Mouse (Mus musculus) heart, postnatal 14 days (tissue): ENCODE data around the gene Gtf2f1. TPM values are rescaled to one million over a fixed set of nuclear protein-coding genes. Genes with fewer than 3 reads are reported as not detected.
"Not testable (repeated sequence)": the region's sequence is repeated elsewhere in the genome, so short reads cannot be mapped to it uniquely, and the experiment has no call there.

Source experiments
- DNase-seq, 2 experiments: peaks; one replicate each; pipeline ENCODE4 v3.0.0; 2021 to 2022
- intact Hi-C: fragments of 180-260 bp; cut with DNase I; formaldehyde crosslinking; loops from one replicate; pipeline ENCODE4 v1.15.1; 2025
- long read RNA-seq, 2 experiments: library from polyadenylated mRNA; stranded (forward); transcript quantifications; one replicate each; pipeline ENCODE4 v2.0.0; 2021
- total RNA-seq, 2 experiments: library from RNA; stranded (reverse); gene quantifications; 2 replicates each; pipeline ENCODE4 v1.2.3; 2021

Gene Gtf2f1
- total RNA-seq: 10 to 100 TPM; 22.0 to 23.6 TPM
- long read RNA-seq, experiment 1, transcript Gtf2f1-201 (13 exons, 1,717 nt): major isoform, 49 of 53 reads
- long read RNA-seq, experiment 1, partial matches to known transcripts: 1 of 53 reads
- long read RNA-seq, experiment 1, other reads (novel, unspliced or antisense): 3 of 53 reads
- long read RNA-seq, experiment 2, transcript Gtf2f1-201 (13 exons, 1,717 nt): major isoform, 46 of 48 reads
- long read RNA-seq, experiment 2, partial matches to known transcripts: 0 of 48 reads
- long read RNA-seq, experiment 2, other reads (novel, unspliced or antisense): 2 of 48 reads

GRCm38 (mm10) chr17:57011236-57012141, at the start of gene Gtf2f1, which contains the start of gene Gm17949:
Gene Gtf2f1 (minus strand): TSS chr17:57011288.
Gene Gm17949 (plus strand): TSS chr17:57011469.
- DNase-seq: peak; percentile 90 to 92
- intact Hi-C loops: loop anchor here (1.0 to 5.0 kb wide), 3 partner anchors 19 to 236 kb away; partner anchors contain the start of genes Clpp, Gpr108 and Trip10

- intact Hi-C loops: loop anchor here (5.0 kb wide), 1 partner anchor 37 kb away; no protein-coding TSS in a partner anchor
- DNase-seq: peak; percentile 92 to 95
Measured at GRCm38 (mm10) chr17:57060231-57060801, 49.2 kb upstream of the Gtf2f1 start.

- intact Hi-C loops: loop anchor here (5.0 to 10.0 kb wide), 2 partner anchors 62 to 235 kb away; partner anchors contain the start of gene Alkbh7
- peak; percentile 72 to 76 for DNase-seq
Measured at GRCm38 (mm10) chr17:57059486-57059977, 48.4 kb upstream of the Gtf2f1 start, which contains the start of gene Slc25a23. Gene Slc25a23 (minus strand): TSS chr17:57059863.

- peak; percentile 45 to 65 for DNase-seq
- intact Hi-C loops: loop anchor here (5.0 to 10.0 kb wide), 2 partner anchors 62 to 234 kb away; partner anchors contain the start of gene Alkbh7
Measured at GRCm38 (mm10) chr17:57058891-57059485, 47.9 kb upstream of the Gtf2f1 start, which contains the start of gene Crb3. Gene Crb3 (plus strand): TSS chr17:57059105.

GRCm38 (mm10) chr17:57056246-57056645, 45.2 kb upstream of the Gtf2f1 start:
- intact Hi-C loops: loop anchor here (2.0 to 10.0 kb wide), 3 partner anchors 23 to 231 kb away; partner anchors contain the start of gene Alkbh7
- no peak for DNase-seq

- not testable (repeated sequence) for DNase-seq
- intact Hi-C loops: loop anchor here (10.0 kb wide), 1 partner anchor 227 kb away; no protein-coding TSS in a partner anchor
Measured at GRCm38 (mm10) chr17:57051679-57052078, 40.6 kb upstream of the Gtf2f1 start.

- DNase-seq: no peak
- intact Hi-C loops: no loop called here
Measured at GRCm38 (mm10) chr17:57048816-57049215, 37.7 kb upstream of the Gtf2f1 start.

GRCm38 (mm10) chr17:57047406-57047805, 36.3 kb upstream of the Gtf2f1 start:
- DNase-seq: no peak
- intact Hi-C loops: no loop called here

GRCm38 (mm10) chr17:57041554-57041953, 30.5 kb upstream of the Gtf2f1 start, which contains the start of gene Slc25a41:
Gene Slc25a41 (minus strand): TSS chr17:57041654.
- DNase-seq: no peak
- intact Hi-C loops: no loop called here

GRCm38 (mm10) chr17:57038978-57039377, 27.9 kb upstream of the Gtf2f1 start:
- intact Hi-C loops: no loop called here
- DNase-seq: no peak

GRCm38 (mm10) chr17:57032854-57033253, 21.8 kb upstream of the Gtf2f1 start:
- DNase-seq: no peak
- intact Hi-C loops: loop anchor here (2.0 kb wide), 1 partner anchor 24 kb away; no protein-coding TSS in a partner anchor

GRCm38 (mm10) chr17:57031661-57032420, 20.8 kb upstream of the Gtf2f1 start:
- intact Hi-C loops: loop anchor here (2.0 kb wide), 1 partner anchor 25 kb away; no protein-coding TSS in a partner anchor

GRCm38 (mm10) chr17:57030931-57031660, 20.0 kb upstream of the Gtf2f1 start, which contains the start of gene Khsrp:
Gene Khsrp (minus strand): TSS chr17:57031522.
- intact Hi-C loops: loop anchor here (1.0 kb wide), 1 partner anchor 20 kb away; the partner anchor contains the start of genes Gm17949 and Gtf2f1
- DNase-seq: peak; percentile 54 to 58

More at GRCm38 (mm10) chr17:57031661-57032420, 20.8 kb upstream of the Gtf2f1 start:
- peak; percentile 98 for DNase-seq

- intact Hi-C loops: loop anchor here (1.0 kb wide), 1 partner anchor 18 kb away; the partner anchor contains the start of genes Gm17949 and Gtf2f1
- DNase-seq: peak; percentile 20 to 29
Measured at GRCm38 (mm10) chr17:57029691-57030090, 18.6 kb upstream of the Gtf2f1 start.

GRCm38 (mm10) chr17:57027471-57027870, 16.4 kb upstream of the Gtf2f1 start:
- no peak for DNase-seq
- intact Hi-C loops: no loop called here

- DNase-seq: no peak
- intact Hi-C loops: no loop called here
Measured at GRCm38 (mm10) chr17:57020960-57021359, 9.9 kb upstream of the Gtf2f1 start.

- intact Hi-C loops: no loop called here
- DNase-seq: no peak
Measured at GRCm38 (mm10) chr17:57019693-57020092, 8.6 kb upstream of the Gtf2f1 start.
